Mouse (Mus musculus) lung, postnatal 10 days (tissue): ENCODE results near the gene Slc34a3.
"Not testable (repeated sequence)": the region's sequence is repeated elsewhere in the genome, so short reads cannot be mapped to it uniquely, and the experiment has no call there.

Experiments used
- DNase-seq: peaks from one replicate; pipeline ENCODE4 v3.0.0; 2021

Slc34a3 gene

GRCm38 (mm10) chr2:25234050-25234449, at the start of gene Slc34a3:
TSS of gene Slc34a3 (minus strand) at chr2:25234364.
- no peak for DNase-seq

GRCm38 (mm10) chr2:25278928-25279882, 45.0 kb upstream of the Slc34a3 start:
- peak; percentile 91 for DNase-seq

- DNase-seq = no peak
Measured at GRCm38 (mm10) chr2:25273010-25273409, 38.8 kb upstream of the Slc34a3 start.

GRCm38 (mm10) chr2:25272515-25272914, 38.4 kb upstream of the Slc34a3 start:
- no peak for DNase-seq

- peak; percentile 99 for DNase-seq
Measured at GRCm38 (mm10) chr2:25271827-25272511, 37.8 kb upstream of the Slc34a3 start, which contains the start of the genes Ssna1 and Anapc2. TSS of gene Ssna1 (minus strand) at chr2:25272438. TSS of gene Anapc2 (plus strand) at chr2:25272478.

GRCm38 (mm10) chr2:25267746-25268309, 33.7 kb upstream of the Slc34a3 start:
- no peak for DNase-seq

- DNase-seq = no peak
Measured at GRCm38 (mm10) chr2:25267241-25267640, 33.1 kb upstream of the Slc34a3 start.

GRCm38 (mm10) chr2:25266720-25267119, 32.6 kb upstream of the Slc34a3 start:
- peak; percentile 53 for DNase-seq

GRCm38 (mm10) chr2:25265897-25266656, 31.9 kb upstream of the Slc34a3 start:
- no peak for DNase-seq

- DNase-seq = no peak
Measured at GRCm38 (mm10) chr2:25264851-25265250, 30.7 kb upstream of the Slc34a3 start.

- DNase-seq = no peak
Measured at GRCm38 (mm10) chr2:25264286-25264660, 30.1 kb upstream of the Slc34a3 start.

- DNase-seq = no peak
Measured at GRCm38 (mm10) chr2:25263623-25264285, 29.6 kb upstream of the Slc34a3 start.

GRCm38 (mm10) chr2:25262795-25263622, 28.8 kb upstream of the Slc34a3 start:
- DNase-seq = peak; percentile 45

- DNase-seq = peak; percentile 96
Measured at GRCm38 (mm10) chr2:25262291-25262767, 28.2 kb upstream of the Slc34a3 start, which contains the start of gene Tprn. TSS of gene Tprn (plus strand) at chr2:25262618.

GRCm38 (mm10) chr2:25261870-25262269, 27.7 kb upstream of the Slc34a3 start:
- DNase-seq = no peak

- no peak for DNase-seq
Measured at GRCm38 (mm10) chr2:25258887-25259286, 24.7 kb upstream of the Slc34a3 start.

- DNase-seq = not testable (repeated sequence)
Measured at GRCm38 (mm10) chr2:25257250-25257649, 23.1 kb upstream of the Slc34a3 start.

GRCm38 (mm10) chr2:25256443-25257109, 22.4 kb upstream of the Slc34a3 start:
- peak; percentile 79 for DNase-seq

- peak; percentile 91 for DNase-seq
Measured at GRCm38 (mm10) chr2:25255284-25255779, 21.2 kb upstream of the Slc34a3 start, which contains the start of gene Tmem203. TSS of gene Tmem203 (plus strand) at chr2:25255439.

- DNase-seq = no peak
Measured at GRCm38 (mm10) chr2:25252331-25252730, 18.2 kb upstream of the Slc34a3 start.
